Mouse (Mus musculus): ENCODE data around the gene Dgki.

DNA sequence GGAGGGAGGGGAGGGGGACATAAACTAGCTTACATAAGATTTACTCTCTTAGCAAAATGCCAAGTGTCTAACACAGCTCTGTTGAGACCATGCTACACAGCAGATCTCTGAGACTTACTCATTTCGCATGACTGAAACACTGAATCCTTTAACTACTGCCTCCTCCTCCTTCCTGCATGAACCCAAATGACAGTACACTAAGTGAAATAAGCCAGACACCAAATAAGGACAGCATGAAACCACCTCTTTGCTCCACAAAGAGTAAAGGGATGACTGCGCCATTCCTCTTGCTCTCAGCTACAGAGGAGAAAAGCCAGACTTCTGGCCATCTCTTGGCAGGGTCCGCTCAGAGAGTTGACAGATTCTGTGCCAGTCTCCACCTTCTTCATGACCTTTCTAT lies 217.0 kb downstream of the Dgki start:
- TF ChIP-seq CTCF (IDR thresholded peaks at IDR 0.05; ENCODE audit: low read depth, low read length) (no peak), GATA1 (IDR thresholded peaks at IDR 0.05; ENCODE audit: borderline replicate concordance, low read length) (no peak), POLR2AphosphoS5 (IDR thresholded peaks at IDR 0.05; ENCODE audit: insufficient replicate concordance, low read depth, low read length) (no peak), TAL1 (conservative IDR thresholded peaks at IDR 0.05; ENCODE audit: low read depth, low read length) (no peak)
